Mouse (Mus musculus): Measurements from ENCODE around the gene Irak2. TPM values are rescaled to one million over a fixed set of nuclear protein-coding genes. Genes with fewer than 3 reads are reported as not detected.

Gene Irak2
- total RNA-seq (2023): 100 to 1,000 TPM; 168 to 234 TPM

DNA sequence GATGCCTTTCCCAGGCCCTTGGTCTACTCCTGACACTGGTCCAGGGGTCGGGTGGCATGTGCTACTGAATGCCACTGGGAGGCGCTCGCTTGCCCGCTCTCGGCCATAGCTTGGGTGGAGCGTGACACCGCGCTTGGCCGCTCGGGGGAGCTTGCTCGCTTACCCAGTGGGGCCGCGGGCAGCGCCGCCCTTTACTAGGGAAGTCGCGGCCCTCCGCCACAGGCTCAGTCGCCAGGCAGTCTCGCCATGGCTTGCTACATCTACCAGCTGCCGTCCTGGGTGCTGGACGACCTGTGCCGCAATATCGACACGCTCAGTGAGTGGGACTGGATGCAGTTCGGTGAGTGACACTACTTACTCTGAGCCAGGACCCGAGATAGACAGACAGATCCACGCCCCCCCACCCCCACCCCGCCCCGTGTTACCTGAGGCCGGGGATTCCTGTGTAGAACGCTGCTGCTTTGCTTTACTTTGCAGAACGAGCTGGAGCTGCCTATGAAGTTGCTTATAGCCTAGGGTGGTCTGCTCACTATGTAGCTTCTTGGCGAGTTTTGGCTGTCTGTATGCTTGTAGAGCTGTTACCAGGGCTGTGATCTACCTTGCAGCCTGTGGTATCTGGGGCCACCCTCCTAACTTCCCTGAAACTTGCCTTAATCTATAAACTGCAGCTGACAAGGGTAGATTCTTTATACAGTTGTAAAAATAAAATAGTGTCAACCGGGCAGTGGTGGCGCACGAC lies at the start of gene Irak2:
Gene Irak2, plus strand, starts transcription at position 166 of the 739 bp plus-strand sequence.

GRCm38 (mm10) chr6:113600543-113601139 lies 37.6 kb upstream of the Irak2 start, which contains the start of gene Fancd2os:
Gene Fancd2os, minus strand, starts transcription at chr6:113600715.

GRCm38 (mm10) chr6:113604432-113605223 lies 33.6 kb upstream of the Irak2 start, which contains the start of gene Brk1:
Gene Brk1, plus strand, starts transcription at chr6:113604772.

GRCm38 (mm10) chr6:113623941-113624751 lies 14.1 kb upstream of the Irak2 start, which contains the start of gene Vhl:
Gene Vhl, plus strand, starts transcription at chr6:113623959.

GRCm38 (mm10) chr6:113696582-113697221 lies 58.4 kb downstream of the Irak2 start, which contains the start of gene Tatdn2:
Gene Tatdn2, plus strand, starts transcription at chr6:113697050.

DNA sequence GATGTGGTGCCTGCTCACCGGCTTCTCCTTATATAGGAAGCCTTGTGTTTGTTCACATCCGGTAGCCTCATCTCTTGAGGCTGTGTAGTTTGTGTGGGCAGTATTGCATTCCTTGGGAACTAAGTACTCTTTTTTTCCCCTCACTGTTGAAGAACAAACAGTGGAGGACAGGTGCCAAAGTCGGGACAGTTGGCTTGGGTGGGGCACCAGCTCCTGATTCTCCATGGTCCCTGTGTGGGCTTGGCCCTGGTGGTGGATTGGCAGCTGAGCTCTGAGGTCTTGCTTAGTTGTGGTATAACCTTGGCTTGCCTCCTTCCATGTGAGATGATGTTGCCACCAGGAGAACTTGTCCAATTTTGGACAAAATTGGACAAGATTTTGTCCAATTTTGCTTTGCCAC lies 81.6 kb downstream of the Irak2 start, which contains the start of gene Ghrl:
Gene Ghrl, minus strand, starts transcription at position 3 of the 400 bp plus-strand sequence.

GRCm38 (mm10) chr6:113740236-113741217 lies 102.3 kb downstream of the Irak2 start, which contains the start of gene Sec13:
Gene Sec13, minus strand, starts transcription at chr6:113740743.

Other genes with a start within 250 kb of the Irak2 start
- gene Ttll3, start 249.2 kb upstream of the Irak2 start, total RNA-seq (2023): 10 to 100 TPM; 47.8 to 48.0 TPM
- gene Rpusd3, start 219.1 kb upstream of the Irak2 start, total RNA-seq (2023): 1 to 10 TPM; 1.6 to 1.9 TPM
- not detected for gene Cidec, start 202.7 kb upstream of the Irak2 start, total RNA-seq (2023)
- gene Jagn1, start 195.9 kb upstream of the Irak2 start, total RNA-seq (2023): 10 to 100 TPM; 19.0 to 19.3 TPM
- gene Il17re, start 180.0 kb upstream of the Irak2 start, total RNA-seq (2023): 1 to 10 TPM in 1 of 2 experiments, under 1 TPM in 1; 0.68 to 1.2 TPM
- 1 to 10 TPM in 1 of 2 experiments, under 1 TPM in 1; 0.81 to 2.6 TPM for gene Il17rc, start 167.0 kb upstream of the Irak2 start, total RNA-seq (2023)
- gene Creld1, start 155.2 kb upstream of the Irak2 start, total RNA-seq (2023): 10 to 100 TPM in 1 of 2 experiments, 1 to 10 TPM in 1; 7.7 to 10.1 TPM
- gene Prrt3, start 136.5 kb upstream of the Irak2 start, total RNA-seq (2023): under 1 TPM in 1 of 2 experiments, not detected in 1; 0.24 TPM
- gene Emc3, start 106.8 kb upstream of the Irak2 start, total RNA-seq (2023): 10 to 100 TPM; 63.3 to 67.2 TPM
- 1 to 10 TPM in 1 of 2 experiments, under 1 TPM in 1; 0.58 to 1.4 TPM for gene Fancd2, start 106.8 kb upstream of the Irak2 start, total RNA-seq (2023)
- gene Fancd2os, start 37.8 kb upstream of the Irak2 start, total RNA-seq (2023): not detected
- 100 to 1,000 TPM; 186 to 199 TPM for gene Brk1, start 33.7 kb upstream of the Irak2 start, total RNA-seq (2023)
- gene Vhl, start 14.5 kb upstream of the Irak2 start, total RNA-seq (2023): 10 to 100 TPM; 25.7 to 32.5 TPM
- 100 to 1,000 TPM; 119 to 149 TPM for gene Tatdn2, start 58.6 kb downstream of the Irak2 start, total RNA-seq (2023)
- under 1 TPM in 1 of 2 experiments, not detected in 1; 0.79 TPM for gene Ghrl, start 81.4 kb downstream of the Irak2 start, total RNA-seq (2023)
- 10 to 100 TPM; 78.2 to 88.1 TPM for gene Sec13, start 102.3 kb downstream of the Irak2 start, total RNA-seq (2023)

Measured in monocyte, adult 59 days (primary cell).